ENCODE assay signal across 9 mouse cellular contexts in the genomic region with DNA sequence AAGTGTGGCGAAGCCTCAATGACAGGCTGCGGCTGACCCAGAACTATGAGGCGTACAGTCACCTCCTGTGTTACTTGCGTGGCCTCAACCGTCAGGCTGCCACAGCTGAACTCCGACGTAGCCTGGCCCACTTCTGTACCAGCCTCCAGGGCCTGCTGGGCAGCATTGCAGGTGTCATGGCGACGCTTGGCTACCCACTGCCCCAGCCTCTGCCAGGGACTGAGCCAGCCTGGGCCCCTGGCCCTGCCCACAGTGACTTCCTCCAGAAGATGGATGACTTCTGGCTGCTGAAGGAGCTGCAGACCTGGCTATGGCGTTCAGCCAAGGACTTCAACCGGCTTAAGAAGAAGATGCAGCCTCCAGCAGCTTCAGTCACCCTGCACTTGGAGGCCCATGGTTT. TPM values are rescaled to one million over a fixed set of nuclear protein-coding genes. Genes with fewer than 3 reads are reported as not detected.
DNase-seq lines count a peak whose midpoint lies in the region; ATAC-seq and TF ChIP-seq lines count a peak whose summit lies in the region.
"Had no signal": no experiment of that assay in that cellular context is flagged by ENCODE, and none has a peak within 500 bp of the region (broad histone marks: within the 10 kb centered on the region; RNA-seq: fewer than 3 reads in every experiment).

No protein-coding gene starts in this region.

- H3K27me3 ChIP-seq in heart, embryonic 11.5 days (ENCODE audit: control insufficient read depth, insufficient read depth, low read length), result peaks cover 19% of the 10 kb centered on the region
- H3K27me3 ChIP-seq in C2C12 (ENCODE audit: control insufficient read depth, insufficient read depth, insufficient read length), result no peaks in the 10 kb centered on the region
- H3K27me3 ChIP-seq in intestine, embryonic 15.5 days (replicated peaks), result no peaks in the 10 kb centered on the region
- peaks cover 34% of the 10 kb centered on the region for H3K27me3 ChIP-seq in midbrain, embryonic 13.5 days

- DNase-seq in heart, postnatal 25 days (ENCODE audit: low spot score), result no peak
- peak; percentile 52 to 75 for DNase-seq in lung, postnatal 4 days
- DNase-seq in gastrocnemius, postnatal 25 days, result no peak
- DNase-seq in left cerebral cortex, adult 18-20 months (ENCODE audit: low spot score in 2 of 2), result no peak

- peaks cover 59% of the 10 kb centered on the region for H3K79me2 ChIP-seq in C2C12 (ENCODE audit: control insufficient read depth, insufficient read depth)

- ATAC-seq in heart, embryonic 11.5 days (replicated peaks; ENCODE audit: insufficient number of reproducible peaks, low FRiP score, low TSS enrichment), result no peak
- no peak for ATAC-seq in intestine, embryonic 15.5 days
- no peak for ATAC-seq in midbrain, embryonic 13.5 days
- ATAC-seq: liver, embryonic 12.5 days had no signal

- 78% methylated on average over 11 of the region's 11 CpGs for WGBS in heart, embryonic 11.5 days (ENCODE audit: insufficient replicate concordance)
- 62% methylated on average over 11 of the region's 11 CpGs for WGBS in intestine, embryonic 15.5 days
- WGBS in midbrain, embryonic 13.5 days, result 87% methylated on average over 11 of the region's 11 CpGs

- intact Hi-C loops in heart, postnatal 25 days (cut with DNase I), result no loop called here

- peaks cover 36% of the 10 kb centered on the region for H3K79me3 ChIP-seq in C2C12 (ENCODE audit: low read depth)

- H3K36me3 ChIP-seq in heart, embryonic 11.5 days (ENCODE audit: control insufficient read depth, insufficient read depth, low read length), result no peaks in the 10 kb centered on the region
- peaks cover 49% of the 10 kb centered on the region for H3K36me3 ChIP-seq in C2C12 (ENCODE audit: control insufficient read depth, insufficient read depth)
- peaks cover 9% of the 10 kb centered on the region; the same call in 1 of the 2 replicates for H3K36me3 ChIP-seq in intestine, embryonic 15.5 days
- H3K36me3 ChIP-seq in midbrain, embryonic 13.5 days, result no peaks in the 10 kb centered on the region
- H3K36me3 ChIP-seq: liver, embryonic 12.5 days had no signal

- no peak overlapping the region for H3K4me2 ChIP-seq in heart, embryonic 11.5 days
- H3K4me2 ChIP-seq in intestine, embryonic 15.5 days (replicated peaks), result peak overlapping the region; percentile 48
- no peak overlapping the region for H3K4me2 ChIP-seq in midbrain, embryonic 13.5 days (replicated peaks)
- H3K4me2 ChIP-seq: liver, embryonic 12.5 days had no signal

- no peak overlapping the region for H3K4me3 ChIP-seq in heart, embryonic 11.5 days (ENCODE audit: low read depth, low read length)
- no peak overlapping the region for H3K4me3 ChIP-seq in C2C12 (ENCODE audit: insufficient read depth, poor library complexity, severe bottlenecking)
- no peak overlapping the region for H3K4me3 ChIP-seq in intestine, embryonic 15.5 days (replicated peaks)
- H3K4me3 ChIP-seq in midbrain, embryonic 13.5 days (replicated peaks), result no peak overlapping the region
- H3K4me3 ChIP-seq: liver, embryonic 12.5 days had no signal

- H3K4me1 ChIP-seq in heart, embryonic 11.5 days (ENCODE audit: control insufficient read depth, insufficient read depth, low read length), result peaks cover 28% of the 10 kb centered on the region
- H3K4me1 ChIP-seq in intestine, embryonic 15.5 days (replicated peaks), result peaks cover 60% of the 10 kb centered on the region
- H3K4me1 ChIP-seq in midbrain, embryonic 13.5 days (replicated peaks), result 0 out of 2 replicates have a peak, but pooled peaks cover 2% of the 10 kb centered on the region

- H3ac ChIP-seq in C2C12 (ENCODE audit: control insufficient read depth, insufficient read length, low read depth), result peak overlapping the region; percentile 6

- H3K27ac ChIP-seq in heart, embryonic 11.5 days (ENCODE audit: low read depth, low read length), result no peak overlapping the region
- H3K27ac ChIP-seq in intestine, embryonic 15.5 days, result no peak overlapping the region; the same call in 1 of the 2 replicates
- no peak overlapping the region for H3K27ac ChIP-seq in midbrain, embryonic 13.5 days
- H3K27ac ChIP-seq: liver, embryonic 12.5 days had no signal

- H3K9ac ChIP-seq in heart, embryonic 11.5 days (ENCODE audit: low read depth, low read length), result 0 out of 2 replicates have a peak overlapping the region, but pooled peaks have one; percentile 16
- no peak overlapping the region for H3K9ac ChIP-seq in intestine, embryonic 15.5 days
- H3K9ac ChIP-seq in midbrain, embryonic 13.5 days (replicated peaks), result no peak overlapping the region
- H3K9ac ChIP-seq: liver, embryonic 12.5 days had no signal

- H3K9me3 ChIP-seq in heart, embryonic 11.5 days (replicated peaks; ENCODE audit: control insufficient read depth, low read length), result no peaks in the 10 kb centered on the region
- no peaks in the 10 kb centered on the region for H3K9me3 ChIP-seq in intestine, embryonic 15.5 days
- no peaks in the 10 kb centered on the region for H3K9me3 ChIP-seq in midbrain, embryonic 13.5 days
- H3K9me3 ChIP-seq: liver, embryonic 12.5 days had no signal

- no peak for TF ChIP-seq CTCF in C2C12 (IDR thresholded peaks at IDR 0.05; ENCODE audit: control insufficient read depth, insufficient read depth, insufficient read length)

TF ChIP-seq in C2C12, 6 proteins besides CTCF, POLR2A, EP300 and RAD21:
- TF ChIP-seq FOSL1 (IDR thresholded peaks at IDR 0.05; ENCODE audit: insufficient read depth, low read length, poor library complexity, severe bottlenecking), result no peak
- no peak for TF ChIP-seq MYOD1 (IDR thresholded peaks at IDR 0.05; ENCODE audit: control insufficient read depth, insufficient read length, low read depth)
- no peak for TF ChIP-seq USF1 (IDR thresholded peaks at IDR 0.05; ENCODE audit: low read depth)
- TF ChIP-seq MYOG (IDR thresholded peaks at IDR 0.05; ENCODE audit: control insufficient read depth, extremely low read depth, insufficient read length), result no peak
- no peak for TF ChIP-seq MAX (IDR thresholded peaks at IDR 0.05)
- no peak for TF ChIP-seq CEBPB (IDR thresholded peaks at IDR 0.05; ENCODE audit: low read depth)

RNA-seq across cellular contexts. Expression of gene AC109138.7, which starts 8.0 kb away (rescaled TPM):
- not detected in 2 replicates for polyA plus RNA-seq in heart, embryonic 11.5 days (2014; fragmentation: Nextera tagmentation; extraction: Ambion mirVana)
- not detected for total RNA-seq in heart, postnatal 25 days (2021)
- 0.90 TPM for polyA plus RNA-seq in C2C12 (2012; fragmentation: generic; extraction: Trizol)
- not detected in 2 replicates for polyA plus RNA-seq in intestine, embryonic 15.5 days (2015; fragmentation: Nextera tagmentation; extraction: Ambion mirVana)
- total RNA-seq in gastrocnemius, postnatal 25 days (2021), result not detected
- not detected in 2 replicates for polyA plus RNA-seq in midbrain, embryonic 13.5 days (2015; fragmentation: Nextera tagmentation; extraction: Ambion mirVana)
- total RNA-seq in left cerebral cortex, adult 18-20 months (2021), result not detected
- polyA plus RNA-seq: liver, embryonic 12.5 days had no signal

RNA-seq across cellular contexts. Expression of gene Clcf1, which starts 8.1 kb away (rescaled TPM):
- polyA plus RNA-seq in heart, embryonic 11.5 days (2014; fragmentation: Nextera tagmentation; extraction: Ambion mirVana), result 1.2 and 2.5 TPM in 2 replicates
- total RNA-seq in heart, postnatal 25 days (2021), result 1 to 10 TPM in 1 of 2 experiments, under 1 TPM in 1; 0.94 to 2.0 TPM
- 24.8 TPM for polyA plus RNA-seq in C2C12 (2012; fragmentation: generic; extraction: Trizol)
- 5.7 and 5.9 TPM in 2 replicates for polyA plus RNA-seq in intestine, embryonic 15.5 days (2015; fragmentation: Nextera tagmentation; extraction: Ambion mirVana)
- under 1 TPM; 0.28 to 0.59 TPM for total RNA-seq in gastrocnemius, postnatal 25 days (2021)
- polyA plus RNA-seq in midbrain, embryonic 13.5 days (2015; fragmentation: Nextera tagmentation; extraction: Ambion mirVana), result 0.64 and 0.70 TPM in 2 replicates
- 1 to 10 TPM; 1.5 to 1.9 TPM for total RNA-seq in left cerebral cortex, adult 18-20 months (2021)

RNA-seq across cellular contexts. Expression of gene Pold4, which starts 9.5 kb away (rescaled TPM):
- polyA plus RNA-seq in heart, embryonic 11.5 days (2014; fragmentation: Nextera tagmentation; extraction: Ambion mirVana), result 17.4 and 19.5 TPM in 2 replicates
- 10 to 100 TPM in 1 of 2 experiments, 1 to 10 TPM in 1; 9.7 to 11.1 TPM for total RNA-seq in heart, postnatal 25 days (2021)
- polyA plus RNA-seq in C2C12 (2012; fragmentation: generic; extraction: Trizol), result 112 TPM
- polyA plus RNA-seq in intestine, embryonic 15.5 days (2015; fragmentation: Nextera tagmentation; extraction: Ambion mirVana), result 35.0 and 40.8 TPM in 2 replicates
- 10 to 100 TPM; 13.0 to 21.1 TPM for total RNA-seq in gastrocnemius, postnatal 25 days (2021)
- 14.5 and 15.3 TPM in 2 replicates for polyA plus RNA-seq in midbrain, embryonic 13.5 days (2015; fragmentation: Nextera tagmentation; extraction: Ambion mirVana)
- 10 to 100 TPM; 13.4 to 18.2 TPM for total RNA-seq in left cerebral cortex, adult 18-20 months (2021)

RNA-seq across cellular contexts. Expression of gene Rad9a, which starts 20.7 kb away (rescaled TPM):
- 20.6 and 24.1 TPM in 2 replicates for polyA plus RNA-seq in heart, embryonic 11.5 days (2014; fragmentation: Nextera tagmentation; extraction: Ambion mirVana)
- total RNA-seq in heart, postnatal 25 days (2021), result 1 to 10 TPM; 5.3 to 5.8 TPM
- polyA plus RNA-seq in C2C12 (2012; fragmentation: generic; extraction: Trizol), result 33.3 TPM
- polyA plus RNA-seq in intestine, embryonic 15.5 days (2015; fragmentation: Nextera tagmentation; extraction: Ambion mirVana), result 29.3 and 30.5 TPM in 2 replicates
- 1 to 10 TPM; 2.5 to 3.5 TPM for total RNA-seq in gastrocnemius, postnatal 25 days (2021)
- polyA plus RNA-seq in midbrain, embryonic 13.5 days (2015; fragmentation: Nextera tagmentation; extraction: Ambion mirVana), result 24.9 and 26.3 TPM in 2 replicates
- 10 to 100 TPM in 1 of 2 experiments, 1 to 10 TPM in 1; 7.2 to 10.1 TPM for total RNA-seq in left cerebral cortex, adult 18-20 months (2021)

RNA-seq across cellular contexts. Expression of gene Ppp1ca, which starts 30.3 kb away (rescaled TPM):
- polyA plus RNA-seq in heart, embryonic 11.5 days (2014; fragmentation: Nextera tagmentation; extraction: Ambion mirVana), result 749 and 760 TPM in 2 replicates
- total RNA-seq in heart, postnatal 25 days (2021), result 100 to 1,000 TPM; 337 TPM
- polyA plus RNA-seq in C2C12 (2012; fragmentation: generic; extraction: Trizol), result 819 TPM
- polyA plus RNA-seq in intestine, embryonic 15.5 days (2015; fragmentation: Nextera tagmentation; extraction: Ambion mirVana), result 757 and 779 TPM in 2 replicates
- total RNA-seq in gastrocnemius, postnatal 25 days (2021), result 100 to 1,000 TPM; 206 to 208 TPM
- polyA plus RNA-seq in midbrain, embryonic 13.5 days (2015; fragmentation: Nextera tagmentation; extraction: Ambion mirVana), result 636 and 651 TPM in 2 replicates
- 100 to 1,000 TPM; 303 to 333 TPM for total RNA-seq in left cerebral cortex, adult 18-20 months (2021)

Comparison
In these comparisons a context has a peak if more than half of its experiments do, and no peak if none do; other contexts are left out.
1. DNase-seq: peak in lung, postnatal 4 days (2 of 2); none in heart, postnatal 25 days (single experiment), gastrocnemius, postnatal 25 days (single experiment) and left cerebral cortex, adult 18-20 months (0 of 2).